Mouse (Mus musculus) heart, embryonic 13.5 days (tissue): Measurements from ENCODE around the gene Eng. TPM values are rescaled to one million over a fixed set of nuclear protein-coding genes. Genes with fewer than 3 reads are reported as not detected.

Experiments used
- ATAC-seq: fragments of 200-750 bp; cut with Nextera tagmentation; 2 replicates; pipeline ENCODE4 v1.8.0; 2017; ENCODE audit warnings: moderate TSS enrichment; ENCODE audit not compliant: insufficient number of reproducible peaks, low FRiP score, low TSS enrichment; ENCODE audit errors: extremely low read depth
- H3K27ac ChIP-seq: fragments of 300-500 bp; sonication (generic); replicated peaks from 2 replicates; pipeline ENCODE4 v1.5.1; 2015; ENCODE audit warnings: moderate library complexity, mild to moderate bottlenecking, inconsistent platforms
- H3K27me3 ChIP-seq: fragments of 300-500 bp; sonication (generic); replicated peaks from 2 replicates; pipeline ENCODE4 v1.6.1; 2015; ENCODE audit warnings: mild to moderate bottlenecking, inconsistent platforms
- H3K36me3 ChIP-seq: fragments of 300-500 bp; sonication (generic); 2 replicates; pipeline ENCODE4 v1.6.1; 2015; ENCODE audit warnings: mild to moderate bottlenecking, inconsistent platforms
- H3K4me1 ChIP-seq: fragments of 300-500 bp; sonication (generic); 2 replicates; pipeline ENCODE4 v1.6.1; 2015; ENCODE audit warnings: inconsistent platforms
- H3K4me2 ChIP-seq: fragments of 300-500 bp; sonication (generic); 2 replicates; pipeline ENCODE4 v1.6.1; 2015; ENCODE audit warnings: inconsistent platforms, mild to moderate bottlenecking, moderate library complexity
- H3K4me3 ChIP-seq: fragments of 300-500 bp; sonication (generic); 2 replicates; pipeline ENCODE4 v1.5.1; 2015; ENCODE audit warnings: moderate library complexity, mild to moderate bottlenecking, inconsistent platforms
- H3K9ac ChIP-seq: fragments of 300-500 bp; sonication (generic); 2 replicates; pipeline ENCODE4 v1.6.1; 2015; ENCODE audit warnings: inconsistent platforms, mild to moderate bottlenecking, moderate library complexity
- H3K9me3 ChIP-seq: fragments of 300-500 bp; sonication (generic); 2 replicates; pipeline ENCODE4 v1.6.1; 2016; ENCODE audit warnings: inconsistent platforms
- WGBS: fragments of 180-500 bp; shearing (Covaris S2); methylation state at CpG from one replicate; pipeline ENCODE4 v1.1.7; 2015; ENCODE audit warnings: mixed read lengths; 5-methylcytosine and 5-hydroxymethylcytosine counted together
- microRNA counts: library from miRNA; unstranded; fragments of <30 nt; microRNA quantifications from one replicate; lab custom pipeline; 2016
- microRNA-seq: library from miRNA; unstranded; fragments of <30 nt; microRNA quantifications from one replicate; pipeline ENCODE4, GENCODE M21; 2016
- polyA plus RNA-seq: library from polyadenylated mRNA; unstranded; fragments of >200 nt; fragmentation: Nextera tagmentation; extraction: Ambion mirVana; gene quantifications from 2 replicates; pipeline ENCODE4 v1.2.1, GENCODE M21; 2015

The Eng gene
- polyA plus RNA-seq, 1 experiment from 2014 or later: 155 TPM

GRCm38 (mm10) chr2:32727435-32727834 lies 81.0 kb downstream of the Eng start:
- Histone ChIP-seq H3K9ac (peak overlapping the region; percentile 81), H3K4me2 (peak overlapping the region; percentile 73), H3K4me1 (peaks cover 43% of the 10 kb centered on the region), H3K36me3 (peaks cover 13% of the 10 kb centered on the region; the same call in 1 of the 2 replicates), H3K4me3 (peak overlapping the region; percentile 60), H3K27ac (peak overlapping the region; percentile 83), H3K9me3 (no peaks in the 10 kb centered on the region), H3K27me3 (no peaks in the 10 kb centered on the region)
- WGBS: under 1% methylated on average over 16 of the region's 16 CpGs
- peak; percentile 89 for ATAC-seq

- ATAC-seq: no peak; the same call in 1 of the 2 replicates
- no peaks in the 10 kb centered on the region for H3K9me3 ChIP-seq
- H3K36me3 ChIP-seq: peaks cover 13% of the 10 kb centered on the region; the same call in 1 of the 2 replicates
- H3K27ac ChIP-seq: peak overlapping the region; percentile 83
- peak overlapping the region; percentile 73 for H3K4me2 ChIP-seq
- no peaks in the 10 kb centered on the region for H3K27me3 ChIP-seq
- WGBS: 22% methylated on average over 7 of the region's 7 CpGs
- H3K4me1 ChIP-seq: peaks cover 51% of the 10 kb centered on the region
- peak overlapping the region; percentile 81 for H3K9ac ChIP-seq
- H3K4me3 ChIP-seq: peak overlapping the region; percentile 60
These were observed 82.1 kb downstream of the Eng start for GRCm38 (mm10) chr2:32728463-32728862.

GRCm38 (mm10) chr2:32729547-32729946 lies 83.2 kb downstream of the Eng start:
- peak overlapping the region; percentile 81 for H3K9ac ChIP-seq
- H3K4me2 ChIP-seq: peak overlapping the region; percentile 73
- H3K4me1 ChIP-seq: peaks cover 60% of the 10 kb centered on the region
- peaks cover 13% of the 10 kb centered on the region; the same call in 1 of the 2 replicates for H3K36me3 ChIP-seq
- 67% methylated on average over 4 of the region's 4 CpGs for WGBS
- peak overlapping the region; percentile 83 for H3K27ac ChIP-seq
- H3K27me3 ChIP-seq: no peaks in the 10 kb centered on the region
- peak overlapping the region; percentile 60 for H3K4me3 ChIP-seq
- H3K9me3 ChIP-seq: no peaks in the 10 kb centered on the region
- ATAC-seq: no peak

- no peak for ATAC-seq
- Histone ChIP-seq H3K36me3 (0 out of 2 replicates have a peak, but pooled peaks cover 3% of the 10 kb centered on the region), H3K4me2 (peak overlapping the region; percentile 73), H3K4me3 (peak overlapping the region; percentile 60), H3K27me3 (no peaks in the 10 kb centered on the region), H3K9ac (peak overlapping the region; percentile 69), H3K27ac (peak overlapping the region; percentile 83), H3K9me3 (no peaks in the 10 kb centered on the region), H3K4me1 (peaks cover 73% of the 10 kb centered on the region)
- 16% methylated on average over 11 of the region's 11 CpGs for WGBS
These were observed 84.5 kb downstream of the Eng start for GRCm38 (mm10) chr2:32730854-32731253.

- H3K4me3 ChIP-seq: no peak overlapping the region
- no peaks in the 10 kb centered on the region; the same call in 1 of the 2 replicates for H3K27me3 ChIP-seq
- no peaks in the 10 kb centered on the region for H3K9me3 ChIP-seq
- H3K36me3 ChIP-seq: 0 out of 2 replicates have a peak, but pooled peaks cover 3% of the 10 kb centered on the region
- H3K4me1 ChIP-seq: peaks cover 78% of the 10 kb centered on the region
- peak overlapping the region; percentile 73 for H3K4me2 ChIP-seq
- no peak for ATAC-seq
- WGBS: 58% methylated on average over 4 of the region's 4 CpGs
- 0 out of 2 replicates have a peak overlapping the region, but pooled peaks have one; percentile 69 for H3K9ac ChIP-seq
- peak overlapping the region; percentile 83 for H3K27ac ChIP-seq
These were observed 85.5 kb downstream of the Eng start for GRCm38 (mm10) chr2:32731911-32732310.

MicroRNA genes within 50 kb of the gene (microRNA counts, 519-probe panel; counts per million panel counts)
- microRNA mmu-miR-1954 (lab: Ali Mortazavi, UCI) (209 counts per million, percentile 61 among the panel's probes with 10 or more counts), microRNA mmu-miR-2861 (lab: Ali Mortazavi, UCI) (209 counts per million, percentile 61 among the panel's probes with 10 or more counts)

Small RNA genes lying within 50 kb of the gene (microRNA-seq; reads per million reads assigned to microRNA genes)
- gene Gm47291 (not detected), gene Mir1954 (not detected), gene Mir2861 (not detected), gene Mir3960 (not detected), gene Mir8093 (not detected)

Other genes with a start within 250 kb of the Eng start
- 4.2 and 5.0 TPM in 2 replicates for gene Naif1, start 196.1 kb upstream of the Eng start, polyA plus RNA-seq
- 10.7 and 10.9 TPM in 2 replicates for gene Slc25a25, start 195.2 kb upstream of the Eng start, polyA plus RNA-seq
- gene Fam102a, start 111.3 kb upstream of the Eng start, polyA plus RNA-seq: 5.4 and 5.7 TPM in 2 replicates
- gene Dpm2, start 75.7 kb upstream of the Eng start, polyA plus RNA-seq: 72.9 and 81.4 TPM in 2 replicates
- gene Pip5kl1, start 71.8 kb upstream of the Eng start, polyA plus RNA-seq: 0.36 TPM in 1 of 2 replicates, not detected in the other
- 0.21 TPM in 1 of 2 replicates, not detected in the other for gene 9430097D07Rik, start 70.9 kb upstream of the Eng start, polyA plus RNA-seq
- 37.6 and 38.7 TPM in 2 replicates for gene St6galnac4, start 59.5 kb upstream of the Eng start, polyA plus RNA-seq
- 24.8 and 29.1 TPM in 2 replicates for gene St6galnac6, start 46.9 kb upstream of the Eng start, polyA plus RNA-seq
- gene Ak1, start 24.8 kb upstream of the Eng start, polyA plus RNA-seq: 302 and 318 TPM in 2 replicates
- gene Fpgs, start 57.5 kb downstream of the Eng start, polyA plus RNA-seq: 19.0 and 21.3 TPM in 2 replicates
- 60.0 and 63.2 TPM in 2 replicates for gene Cdk9, start 66.5 kb downstream of the Eng start, polyA plus RNA-seq
- gene Sh2d3c, start 74.5 kb downstream of the Eng start, polyA plus RNA-seq: 33.0 and 34.1 TPM in 2 replicates
- 0.18 and 0.28 TPM in 2 replicates for gene 6330409D20Rik, start 94.4 kb downstream of the Eng start, polyA plus RNA-seq
- 37.0 and 40.0 TPM in 2 replicates for gene Tor2a, start 110.6 kb downstream of the Eng start, polyA plus RNA-seq
- gene Ttc16, start 129.0 kb downstream of the Eng start, polyA plus RNA-seq: 0.11 and 0.17 TPM in 2 replicates
- 3.9 and 4.4 TPM in 2 replicates for gene Ptrh1, start 129.2 kb downstream of the Eng start, polyA plus RNA-seq
- 0.20 and 0.45 TPM in 2 replicates for gene Cfap157, start 137.8 kb downstream of the Eng start, polyA plus RNA-seq
- gene Stxbp1, start 200.7 kb downstream of the Eng start, polyA plus RNA-seq: 23.6 and 24.8 TPM in 2 replicates
- 46.4 and 47.1 TPM in 2 replicates for gene Fam129b, start 229.5 kb downstream of the Eng start, polyA plus RNA-seq